Mouse (Mus musculus) thymus, adult 2 months (tissue): ENCODE data around the gene Cfl1.

Source experiments
- CTCF ChIP-seq: fragments of 200-500 bp; IDR thresholded peaks from 2 replicates; pipeline ENCODE4 v1.5.1; 2012; ENCODE audit warnings: mild to moderate bottlenecking, control low read depth, low read length, moderate library complexity, borderline replicate concordance; ENCODE audit not compliant: control insufficient read depth, poor library complexity, insufficient read depth; ENCODE audit errors: extremely low read depth
- POLR2A ChIP-seq: fragments of 200-500 bp; IDR thresholded peaks from 2 replicates; pipeline ENCODE4 v1.6.1; 2012; ENCODE audit warnings: mild to moderate bottlenecking, low read length, control low read depth, moderate library complexity; ENCODE audit not compliant: control insufficient read depth, poor library complexity, insufficient read depth; ENCODE audit errors: extremely low read depth

- peak; percentile 53; the same call in 1 of the 2 replicates for TF ChIP-seq CTCF
- peak; percentile 82 for TF ChIP-seq POLR2A
Observed at GRCm38 (mm10) chr19:5488878-5489571, 1.2 kb upstream of the Cfl1 start.
